Mouse (Mus musculus) adrenal gland, postnatal 10 days (tissue): Measurements from ENCODE around the gene Hcn2. TPM values are rescaled to one million over a fixed set of nuclear protein-coding genes. Genes with fewer than 3 reads are reported as not detected.

ENCODE experiments used
- DNase-seq: peaks from one replicate; pipeline ENCODE4 v3.0.0; 2021; ENCODE audit warnings: mixed read lengths
- long read RNA-seq, 2 experiments: library from polyadenylated mRNA; stranded (forward); transcript quantifications; one replicate each; pipeline ENCODE4 v2.0.0; 2021
- total RNA-seq, 2 experiments: library from RNA; stranded (reverse); gene quantifications; 2 replicates each; pipeline ENCODE4 v1.2.3; 2021

Hcn2 gene
- 1 to 10 TPM; 7.2 to 8.7 TPM for total RNA-seq
- long read RNA-seq, experiment 1, partial matches to known transcripts, result 0 of 1 reads
- long read RNA-seq, experiment 1, other reads (novel, unspliced or antisense), result 0 of 1 reads
- long read RNA-seq, experiment 2, partial matches to known transcripts, result 2 of 5 reads
- long read RNA-seq, experiment 2, other reads (novel, unspliced or antisense), result 0 of 5 reads

- no peak for DNase-seq
These were observed at the start of gene Hcn2 for GRCm38 (mm10) chr10:79716254-79716987. Hcn2 (plus strand) TSS chr10:79716634.

GRCm38 (mm10) chr10:79668076-79668475, 48.4 kb upstream of the Hcn2 start:
- no peak for DNase-seq

- DNase-seq, result peak; percentile 91
These were observed 47.5 kb upstream of the Hcn2 start, which contains the start of gene Tpgs1 for GRCm38 (mm10) chr10:79668771-79669575. Tpgs1 (plus strand) TSS chr10:79669369.

- peak; percentile 82 for DNase-seq
These were observed 46.8 kb upstream of the Hcn2 start for GRCm38 (mm10) chr10:79669576-79670057.

GRCm38 (mm10) chr10:79670071-79670888, 46.2 kb upstream of the Hcn2 start:
- no peak for DNase-seq

- DNase-seq, result no peak
These were observed 44.9 kb upstream of the Hcn2 start for GRCm38 (mm10) chr10:79671396-79672087.

GRCm38 (mm10) chr10:79672088-79672455, 44.4 kb upstream of the Hcn2 start:
- DNase-seq, result no peak

GRCm38 (mm10) chr10:79673054-79673453, 43.4 kb upstream of the Hcn2 start:
- DNase-seq, result no peak

GRCm38 (mm10) chr10:79675346-79676035, 40.9 kb upstream of the Hcn2 start:
- DNase-seq, result no peak

- DNase-seq, result peak; percentile 43
These were observed 35.6 kb upstream of the Hcn2 start for GRCm38 (mm10) chr10:79680606-79681495.

- DNase-seq, result peak; percentile 99
These were observed 34.7 kb upstream of the Hcn2 start, which contains the start of gene Cdc34 for GRCm38 (mm10) chr10:79681591-79682245. Cdc34 (plus strand) TSS chr10:79682195.

GRCm38 (mm10) chr10:79682551-79682915, 33.9 kb upstream of the Hcn2 start:
- DNase-seq, result peak; percentile 50

- DNase-seq, result peak; percentile 78
These were observed 33.4 kb upstream of the Hcn2 start for GRCm38 (mm10) chr10:79682916-79683582.

GRCm38 (mm10) chr10:79683726-79684640, 32.5 kb upstream of the Hcn2 start:
- DNase-seq, result peak; percentile 56

- DNase-seq, result no peak
These were observed 31.4 kb upstream of the Hcn2 start for GRCm38 (mm10) chr10:79684770-79685600.

- no peak for DNase-seq
These were observed 30.2 kb upstream of the Hcn2 start for GRCm38 (mm10) chr10:79686219-79686618.
